Mouse (Mus musculus): ENCODE results near the gene Pax5. TPM values are rescaled to one million over a fixed set of nuclear protein-coding genes. Genes with fewer than 3 reads are reported as not detected.

The Pax5 gene
- polyA plus RNA-seq, 1 experiment from 2014 or later: not detected

GRCm38 (mm10) chr4:44630059-44630458 is 80.2 kb downstream of the Pax5 start:
- no peak overlapping the region for H3K4me2 ChIP-seq (replicated peaks; ENCODE audit: low read depth, low read length)
- 52% methylated on average over 6 of the region's 6 CpGs for WGBS
- no peaks in the 10 kb centered on the region for H3K27me3 ChIP-seq (ENCODE audit: control insufficient read depth, insufficient read depth, low read length)
- H3K9me3 ChIP-seq (ENCODE audit: control insufficient read depth, low read depth, low read length): no peaks in the 10 kb centered on the region
- H3K27ac ChIP-seq (ENCODE audit: low read length): no peak overlapping the region
- H3K4me1 ChIP-seq (ENCODE audit: control insufficient read depth, insufficient read depth, low read length): no peaks in the 10 kb centered on the region
- H3K4me3 ChIP-seq (ENCODE audit: low read depth, low read length): no peak overlapping the region
- H3K9ac ChIP-seq (replicated peaks; ENCODE audit: low read depth, low read length): no peak overlapping the region
- H3K36me3 ChIP-seq (ENCODE audit: control insufficient read depth, insufficient read depth, low read length): no peaks in the 10 kb centered on the region
- no peak for ATAC-seq (ENCODE audit: insufficient number of reproducible peaks, insufficient read depth, low FRiP score, low read depth)

- Histone ChIP-seq H3K27ac (ENCODE audit: low read length) (no peak overlapping the region), H3K36me3 (ENCODE audit: control insufficient read depth, insufficient read depth, low read length) (no peaks in the 10 kb centered on the region), H3K9ac (replicated peaks; ENCODE audit: low read depth, low read length) (no peak overlapping the region), H3K4me2 (replicated peaks; ENCODE audit: low read depth, low read length) (no peak overlapping the region), H3K4me3 (ENCODE audit: low read depth, low read length) (no peak overlapping the region), H3K4me1 (ENCODE audit: control insufficient read depth, insufficient read depth, low read length) (no peaks in the 10 kb centered on the region), H3K9me3 (ENCODE audit: control insufficient read depth, low read depth, low read length) (no peaks in the 10 kb centered on the region), H3K27me3 (ENCODE audit: control insufficient read depth, insufficient read depth, low read length) (no peaks in the 10 kb centered on the region)
- ATAC-seq (ENCODE audit: insufficient number of reproducible peaks, insufficient read depth, low FRiP score, low read depth): no peak
Observed at GRCm38 (mm10) chr4:44627890-44628289, 82.4 kb downstream of the Pax5 start.

GRCm38 (mm10) chr4:44625108-44625424 is 85.2 kb downstream of the Pax5 start:
- Histone ChIP-seq H3K9ac (replicated peaks; ENCODE audit: low read depth, low read length) (no peak overlapping the region), H3K27me3 (ENCODE audit: control insufficient read depth, insufficient read depth, low read length) (no peaks in the 10 kb centered on the region), H3K27ac (ENCODE audit: low read length) (no peak overlapping the region), H3K9me3 (ENCODE audit: control insufficient read depth, low read depth, low read length) (no peaks in the 10 kb centered on the region), H3K36me3 (ENCODE audit: control insufficient read depth, insufficient read depth, low read length) (no peaks in the 10 kb centered on the region), H3K4me3 (ENCODE audit: low read depth, low read length) (no peak overlapping the region), H3K4me1 (ENCODE audit: control insufficient read depth, insufficient read depth, low read length) (no peaks in the 10 kb centered on the region), H3K4me2 (replicated peaks; ENCODE audit: low read depth, low read length) (no peak overlapping the region)
- no peak for ATAC-seq (ENCODE audit: insufficient number of reproducible peaks, insufficient read depth, low FRiP score, low read depth)
- 85% methylated on average over 6 of the region's 6 CpGs for WGBS

- Histone ChIP-seq H3K27ac (ENCODE audit: low read length) (no peak overlapping the region), H3K4me1 (ENCODE audit: control insufficient read depth, insufficient read depth, low read length) (no peaks in the 10 kb centered on the region), H3K27me3 (ENCODE audit: control insufficient read depth, insufficient read depth, low read length) (no peaks in the 10 kb centered on the region), H3K9ac (replicated peaks; ENCODE audit: low read depth, low read length) (no peak overlapping the region), H3K4me2 (replicated peaks; ENCODE audit: low read depth, low read length) (no peak overlapping the region), H3K9me3 (ENCODE audit: control insufficient read depth, low read depth, low read length) (no peaks in the 10 kb centered on the region), H3K36me3 (ENCODE audit: control insufficient read depth, insufficient read depth, low read length) (no peaks in the 10 kb centered on the region), H3K4me3 (ENCODE audit: low read depth, low read length) (no peak overlapping the region)
- ATAC-seq (ENCODE audit: insufficient number of reproducible peaks, insufficient read depth, low FRiP score, low read depth): no peak
- 81% methylated on average over 12 of the region's 12 CpGs for WGBS
Observed at GRCm38 (mm10) chr4:44624232-44625107, 85.8 kb downstream of the Pax5 start.

GRCm38 (mm10) chr4:44623435-44623727 is 86.9 kb downstream of the Pax5 start:
- H3K27me3 ChIP-seq (ENCODE audit: control insufficient read depth, insufficient read depth, low read length): no peaks in the 10 kb centered on the region
- ATAC-seq (ENCODE audit: insufficient number of reproducible peaks, insufficient read depth, low FRiP score, low read depth): no peak
- no peak overlapping the region for H3K4me3 ChIP-seq (ENCODE audit: low read depth, low read length)
- no peak overlapping the region for H3K4me2 ChIP-seq (replicated peaks; ENCODE audit: low read depth, low read length)
- no peaks in the 10 kb centered on the region for H3K9me3 ChIP-seq (ENCODE audit: control insufficient read depth, low read depth, low read length)
- 85% methylated on average over 5 of the region's 5 CpGs for WGBS
- H3K27ac ChIP-seq (ENCODE audit: low read length): no peak overlapping the region
- no peak overlapping the region for H3K9ac ChIP-seq (replicated peaks; ENCODE audit: low read depth, low read length)
- no peaks in the 10 kb centered on the region for H3K36me3 ChIP-seq (ENCODE audit: control insufficient read depth, insufficient read depth, low read length)
- no peaks in the 10 kb centered on the region for H3K4me1 ChIP-seq (ENCODE audit: control insufficient read depth, insufficient read depth, low read length)

GRCm38 (mm10) chr4:44622682-44623434 is 87.4 kb downstream of the Pax5 start:
- WGBS: 59% methylated on average over 17 of the region's 17 CpGs
- ATAC-seq (ENCODE audit: insufficient number of reproducible peaks, insufficient read depth, low FRiP score, low read depth): no peak
- no peaks in the 10 kb centered on the region for H3K4me1 ChIP-seq (ENCODE audit: control insufficient read depth, insufficient read depth, low read length)

GRCm38 (mm10) chr4:44620241-44620640 is 90.0 kb downstream of the Pax5 start:
- H3K4me2 ChIP-seq (replicated peaks; ENCODE audit: low read depth, low read length): no peak overlapping the region
- no peaks in the 10 kb centered on the region for H3K4me1 ChIP-seq (ENCODE audit: control insufficient read depth, insufficient read depth, low read length)
- no peaks in the 10 kb centered on the region for H3K27me3 ChIP-seq (ENCODE audit: control insufficient read depth, insufficient read depth, low read length)
- no peak overlapping the region for H3K9ac ChIP-seq (replicated peaks; ENCODE audit: low read depth, low read length)
- 94% methylated on average over 5 of the region's 5 CpGs for WGBS
- ATAC-seq (ENCODE audit: insufficient number of reproducible peaks, insufficient read depth, low FRiP score, low read depth): no peak
- H3K27ac ChIP-seq (ENCODE audit: low read length): no peak overlapping the region
- H3K4me3 ChIP-seq (ENCODE audit: low read depth, low read length): no peak overlapping the region
- H3K36me3 ChIP-seq (ENCODE audit: control insufficient read depth, insufficient read depth, low read length): no peaks in the 10 kb centered on the region
- no peaks in the 10 kb centered on the region for H3K9me3 ChIP-seq (ENCODE audit: control insufficient read depth, low read depth, low read length)

More at GRCm38 (mm10) chr4:44622682-44623434, 87.4 kb downstream of the Pax5 start:
- Histone ChIP-seq H3K9me3 (ENCODE audit: control insufficient read depth, low read depth, low read length) (no peaks in the 10 kb centered on the region), H3K36me3 (ENCODE audit: control insufficient read depth, insufficient read depth, low read length) (no peaks in the 10 kb centered on the region), H3K27ac (ENCODE audit: low read length) (no peak overlapping the region), H3K27me3 (ENCODE audit: control insufficient read depth, insufficient read depth, low read length) (no peaks in the 10 kb centered on the region), H3K4me3 (ENCODE audit: low read depth, low read length) (no peak overlapping the region), H3K9ac (replicated peaks; ENCODE audit: low read depth, low read length) (no peak overlapping the region), H3K4me2 (replicated peaks; ENCODE audit: low read depth, low read length) (no peak overlapping the region)

GRCm38 (mm10) chr4:44614066-44614667 is 96.1 kb downstream of the Pax5 start:
- no peak for ATAC-seq (ENCODE audit: insufficient number of reproducible peaks, insufficient read depth, low FRiP score, low read depth)
- WGBS: 88% methylated on average over 8 of the region's 8 CpGs
- H3K27ac ChIP-seq (ENCODE audit: low read length): no peak overlapping the region
- H3K9ac ChIP-seq (replicated peaks; ENCODE audit: low read depth, low read length): no peak overlapping the region
- H3K9me3 ChIP-seq (ENCODE audit: control insufficient read depth, low read depth, low read length): no peaks in the 10 kb centered on the region
- H3K27me3 ChIP-seq (ENCODE audit: control insufficient read depth, insufficient read depth, low read length): no peaks in the 10 kb centered on the region
- H3K4me3 ChIP-seq (ENCODE audit: low read depth, low read length): no peak overlapping the region
- H3K4me2 ChIP-seq (replicated peaks; ENCODE audit: low read depth, low read length): no peak overlapping the region
- no peaks in the 10 kb centered on the region for H3K4me1 ChIP-seq (ENCODE audit: control insufficient read depth, insufficient read depth, low read length)
- H3K36me3 ChIP-seq (ENCODE audit: control insufficient read depth, insufficient read depth, low read length): no peaks in the 10 kb centered on the region

Data from stomach, embryonic 14.5 days (tissue).